Mouse (Mus musculus) cerebellum, adult 2 months (tissue): ENCODE measurements at regions not wholly inside any gene's neighbourhood (a gene's known extent, or its start where the extent isn't known, plus 50 kb on each side); places are given as distances from the start of the nearest gene placed in this dataset.

Experiments
- CTCF ChIP-seq: fragments of 200-500 bp; IDR thresholded peaks from 2 replicates; pipeline ENCODE4 v1.5.1; 2011; ENCODE audit warnings: low read depth, mild to moderate bottlenecking, control low read depth, low read length, moderate library complexity, borderline replicate concordance; ENCODE audit not compliant: insufficient read depth
- POLR2A ChIP-seq: fragments of 200-500 bp; IDR thresholded peaks from 2 replicates; pipeline ENCODE4 v1.6.1; 2011; ENCODE audit warnings: low read length, control low read depth, borderline replicate concordance; ENCODE audit not compliant: insufficient read depth

DNA sequence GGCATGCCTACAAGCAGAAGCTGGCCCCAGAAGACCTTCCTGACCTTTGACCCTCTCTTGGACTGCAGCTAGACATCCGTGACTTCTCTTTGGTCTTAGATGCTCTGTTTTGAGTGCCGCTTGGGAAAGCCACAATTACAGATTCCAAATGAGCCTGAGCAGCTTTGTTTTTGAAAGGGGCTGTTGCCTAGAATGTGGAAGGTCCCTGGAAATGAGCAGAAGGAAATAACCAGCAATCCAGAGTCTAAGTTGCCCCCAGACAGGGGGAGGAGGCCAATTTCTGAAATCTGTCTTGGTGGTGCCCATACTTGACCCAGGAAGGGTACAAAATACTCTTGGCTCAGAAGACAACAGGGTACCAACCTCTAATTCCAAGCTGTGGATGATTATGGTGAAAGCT lies 253.9 kb downstream of the Nuak1 start:
- TF ChIP-seq POLR2A, result no peak
- TF ChIP-seq CTCF, result no peak
